Mouse (Mus musculus) brain, embryonic 14.5 days (tissue): ENCODE results near the gene Prkd2.

Experiments
- CTCF ChIP-seq: fragments of 200-500 bp; IDR thresholded peaks from 2 replicates; pipeline ENCODE4 v1.5.1; 2012; ENCODE audit warnings: inconsistent platforms, mild to moderate bottlenecking, moderate library complexity, borderline replicate concordance; ENCODE audit not compliant: insufficient read depth, insufficient read length; ENCODE audit errors: extremely low read depth
- POLR2A ChIP-seq: fragments of 200-500 bp; IDR thresholded peaks from 2 replicates; pipeline ENCODE4 v1.6.1; 2012; ENCODE audit warnings: mild to moderate bottlenecking, inconsistent platforms, borderline replicate concordance; ENCODE audit not compliant: poor library complexity, insufficient read depth, insufficient read length, severe bottlenecking; ENCODE audit errors: extremely low read depth

DNA sequence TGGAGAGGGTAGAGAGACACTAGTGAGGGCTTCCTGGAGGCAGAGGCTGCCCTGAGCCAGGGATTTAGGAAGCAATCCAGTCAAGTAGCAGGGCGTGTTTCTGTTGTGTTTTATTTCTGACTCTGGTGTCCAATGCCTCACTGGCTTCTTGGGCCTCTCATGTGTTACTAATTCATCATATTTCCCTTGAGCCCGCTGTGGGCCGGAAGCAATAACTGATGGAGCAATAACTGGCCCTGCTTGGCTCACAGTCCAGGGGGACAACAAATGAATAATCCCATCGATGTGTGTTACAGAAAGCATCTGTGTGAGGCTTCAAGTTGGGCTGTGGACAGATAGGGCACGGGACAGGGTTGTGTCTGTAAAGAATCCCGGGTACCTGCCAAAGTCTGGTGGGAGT is 69.7 kb downstream of the Prkd2 start:
- no peak for TF ChIP-seq CTCF
- no peak for TF ChIP-seq POLR2A
